Mouse (Mus musculus) forebrain, embryonic 13.5 days (tissue): ENCODE results near the gene Dus2. TPM values are rescaled to one million over a fixed set of nuclear protein-coding genes. Genes with fewer than 3 reads are reported as not detected.
"Not testable (repeated sequence)": the region's sequence is repeated elsewhere in the genome, so short reads cannot be mapped to it uniquely, and the experiment has no call there.

Experiments used
- ATAC-seq: fragments of 200-750 bp; cut with Nextera tagmentation; 2 replicates; pipeline ENCODE4 v1.8.0; 2017
- H3K27ac ChIP-seq: fragments of 300-500 bp; sonication (generic); 2 replicates; pipeline ENCODE4 v1.5.1; 2015; ENCODE audit warnings: inconsistent platforms, mild to moderate bottlenecking, moderate library complexity
- H3K27me3 ChIP-seq: fragments of 300-500 bp; sonication (generic); 2 replicates; pipeline ENCODE4 v1.6.1; 2015; ENCODE audit warnings: mild to moderate bottlenecking, inconsistent platforms
- H3K36me3 ChIP-seq: fragments of 300-500 bp; sonication (generic); 2 replicates; pipeline ENCODE4 v1.6.1; 2015; ENCODE audit warnings: mild to moderate bottlenecking, inconsistent platforms; ENCODE audit not compliant: poor library complexity, severe bottlenecking
- H3K4me1 ChIP-seq: fragments of 300-500 bp; sonication (generic); 2 replicates; pipeline ENCODE4 v1.6.1; 2015; ENCODE audit warnings: inconsistent platforms
- H3K4me2 ChIP-seq: fragments of 300-500 bp; sonication (generic); 2 replicates; pipeline ENCODE4 v1.6.1; 2015; ENCODE audit warnings: inconsistent platforms, mild to moderate bottlenecking, moderate library complexity
- H3K4me3 ChIP-seq: fragments of 300-500 bp; sonication (generic); 2 replicates; pipeline ENCODE4 v1.5.1; 2015; ENCODE audit warnings: mild to moderate bottlenecking, inconsistent platforms
- H3K9ac ChIP-seq: fragments of 300-500 bp; sonication (generic); 2 replicates; pipeline ENCODE4 v1.6.1; 2015; ENCODE audit warnings: mild to moderate bottlenecking, inconsistent platforms
- H3K9me3 ChIP-seq: fragments of 300-500 bp; sonication (generic); replicated peaks from 2 replicates; pipeline ENCODE4 v1.6.1; 2016; ENCODE audit warnings: inconsistent platforms
- WGBS: fragments of 180-500 bp; shearing (Covaris S2); methylation state at CpG from one replicate; pipeline ENCODE4 v1.1.7; 2015; 5-methylcytosine and 5-hydroxymethylcytosine counted together
- polyA plus RNA-seq: library from polyadenylated mRNA; unstranded; fragments of >200 nt; fragmentation: Nextera tagmentation; extraction: Ambion mirVana; gene quantifications from 2 replicates; pipeline ENCODE4 v1.2.1, GENCODE M21; 2015

Gene Dus2
- polyA plus RNA-seq, 1 experiment from 2014 or later: 19.0 TPM

GRCm38 (mm10) chr8:105965266-105965904 is 25.8 kb upstream of the Dus2 start:
- Histone ChIP-seq H3K4me1 (peaks cover 12% of the 10 kb centered on the region; the same call in 1 of the 2 replicates), H3K36me3 (no peaks in the 10 kb centered on the region), H3K9me3 (no peaks in the 10 kb centered on the region), H3K4me3 (peak overlapping the region; percentile 59), H3K27ac (no peak overlapping the region; the same call in 1 of the 2 replicates), H3K27me3 (peaks cover 46% of the 10 kb centered on the region), H3K9ac (peak overlapping the region; percentile 68), H3K4me2 (peak overlapping the region; percentile 78)
- ATAC-seq: peak; percentile 67
- 2% methylated on average over 40 of the region's 40 CpGs for WGBS

- peak within 1 kb of the TSS; percentile 68 for H3K9ac ChIP-seq
- no peaks in the 10 kb centered on the region for H3K36me3 ChIP-seq
- H3K27me3 ChIP-seq: peaks cover 46% of the 10 kb centered on the region
- peak; percentile 87 for ATAC-seq
- H3K27ac ChIP-seq: no peak within 1 kb of the TSS; the same call in 1 of the 2 replicates
- H3K4me3 ChIP-seq: peak within 1 kb of the TSS; percentile 59
- no peaks in the 10 kb centered on the region for H3K9me3 ChIP-seq
- 0% methylated on average over 22 of the region's 47 CpGs for WGBS
- H3K4me1 ChIP-seq: peaks cover 12% of the 10 kb centered on the region; the same call in 1 of the 2 replicates
- H3K4me2 ChIP-seq: peak within 1 kb of the TSS; percentile 78
Measured at GRCm38 (mm10) chr8:105965905-105966341, 25.2 kb upstream of the Dus2 start, which contains the start of gene Slc12a4. Gene Slc12a4, minus strand, starts transcription at chr8:105966097.

- H3K4me2 ChIP-seq: peak overlapping the region; percentile 78
- no peaks in the 10 kb centered on the region for H3K36me3 ChIP-seq
Measured at GRCm38 (mm10) chr8:105966692-105967311, 24.3 kb upstream of the Dus2 start.

DNA sequence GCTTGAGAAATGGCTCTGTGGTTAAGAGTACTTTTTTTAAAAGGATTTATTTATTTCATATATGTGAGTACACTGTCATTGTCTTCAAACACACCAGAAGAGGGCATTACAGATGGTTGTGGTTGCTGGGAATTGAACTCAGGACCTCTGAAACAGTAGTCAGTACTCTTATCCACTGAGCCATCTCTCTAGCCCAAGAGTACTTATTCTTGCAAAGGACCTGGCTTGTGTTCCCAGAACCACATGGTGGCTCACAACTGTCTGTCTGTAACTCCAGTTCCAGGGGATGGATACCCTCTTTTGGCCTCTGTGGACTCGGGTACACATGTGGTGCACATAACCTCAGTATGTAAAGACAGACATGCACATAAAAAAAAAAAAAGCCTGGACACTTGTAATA is 21.8 kb upstream of the Dus2 start:
- Histone ChIP-seq H3K27ac (no peak overlapping the region), H3K9me3 (no peaks in the 10 kb centered on the region), H3K9ac (no peak overlapping the region), H3K36me3 (no peaks in the 10 kb centered on the region), H3K27me3 (peaks cover 36% of the 10 kb centered on the region), H3K4me2 (no peak overlapping the region), H3K4me1 (peaks cover 12% of the 10 kb centered on the region; the same call in 1 of the 2 replicates), H3K4me3 (no peak overlapping the region)
- WGBS: 70% methylated on average over 1 of the region's 1 CpGs
- no peak for ATAC-seq

More at GRCm38 (mm10) chr8:105966692-105967311, 24.3 kb upstream of the Dus2 start:
- 7% methylated on average over 19 of the region's 19 CpGs for WGBS
- Histone ChIP-seq H3K9me3 (no peaks in the 10 kb centered on the region), H3K27me3 (peaks cover 46% of the 10 kb centered on the region), H3K4me3 (0 out of 2 replicates have a peak overlapping the region, but pooled peaks have one; percentile 59), H3K4me1 (peaks cover 12% of the 10 kb centered on the region; the same call in 1 of the 2 replicates), H3K27ac (no peak overlapping the region), H3K9ac (no peak overlapping the region)
- ATAC-seq: no peak

GRCm38 (mm10) chr8:105971019-105971720 is 20.0 kb upstream of the Dus2 start:
- ATAC-seq: no peak
- Histone ChIP-seq H3K4me3 (no peak overlapping the region), H3K36me3 (no peaks in the 10 kb centered on the region)

GRCm38 (mm10) chr8:105975363-105975762 is 15.8 kb upstream of the Dus2 start:
- H3K27ac ChIP-seq: no peak overlapping the region
- no peaks in the 10 kb centered on the region for H3K27me3 ChIP-seq
- no peak for ATAC-seq
- H3K9me3 ChIP-seq: no peaks in the 10 kb centered on the region
- 72% methylated on average over 7 of the region's 7 CpGs for WGBS
- H3K9ac ChIP-seq: no peak overlapping the region
- H3K4me1 ChIP-seq: no peaks in the 10 kb centered on the region
- no peak overlapping the region for H3K4me2 ChIP-seq
- no peak overlapping the region for H3K4me3 ChIP-seq
- H3K36me3 ChIP-seq: no peaks in the 10 kb centered on the region

More at GRCm38 (mm10) chr8:105971019-105971720, 20.0 kb upstream of the Dus2 start:
- no peak overlapping the region for H3K27ac ChIP-seq
- H3K9me3 ChIP-seq: no peaks in the 10 kb centered on the region
- WGBS: 77% methylated on average over 8 of the region's 8 CpGs
- H3K4me1 ChIP-seq: peaks cover under 1% of the 10 kb centered on the region; the same call in 1 of the 2 replicates
- H3K4me2 ChIP-seq: no peak overlapping the region
- peaks cover 18% of the 10 kb centered on the region for H3K27me3 ChIP-seq
- H3K9ac ChIP-seq: no peak overlapping the region

- Histone ChIP-seq H3K9ac (no peak within 1 kb of the TSS), H3K4me1 (no peaks in the 10 kb centered on the region), H3K4me3 (no peak within 1 kb of the TSS), H3K4me2 (no peak within 1 kb of the TSS), H3K36me3 (no peaks in the 10 kb centered on the region), H3K9me3 (no peaks in the 10 kb centered on the region), H3K27me3 (no peaks in the 10 kb centered on the region), H3K27ac (no peak within 1 kb of the TSS)
- 93% methylated on average over 15 of the region's 15 CpGs for WGBS
- ATAC-seq: no peak
Measured at GRCm38 (mm10) chr8:105979325-105979724, 11.8 kb upstream of the Dus2 start, which contains the start of gene Dpep3. Gene Dpep3, minus strand, starts transcription at chr8:105979429.

DNA sequence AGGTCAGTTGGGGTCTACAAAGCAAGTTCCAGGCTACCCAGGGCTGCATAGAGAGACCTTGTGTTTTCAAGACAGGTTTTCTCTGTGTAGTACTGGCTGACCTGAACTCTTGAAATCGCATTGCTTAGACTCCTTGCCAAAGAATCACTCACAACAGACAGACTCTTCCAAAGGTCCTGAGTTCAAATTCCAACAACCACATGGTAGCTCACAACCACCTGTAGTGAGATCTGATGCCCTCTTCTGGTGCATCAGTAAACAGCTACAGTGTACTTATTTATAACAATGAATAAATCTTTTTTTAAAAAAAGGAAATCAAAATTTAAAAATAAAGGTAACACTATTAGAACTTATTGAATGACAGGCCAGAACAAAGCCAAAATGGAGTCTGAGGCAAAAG is 10.0 kb upstream of the Dus2 start:
- H3K4me1 ChIP-seq: no peaks in the 10 kb centered on the region
- ATAC-seq: no peak
- H3K4me3 ChIP-seq: no peak overlapping the region
- H3K4me2 ChIP-seq: no peak overlapping the region
- no peaks in the 10 kb centered on the region for H3K36me3 ChIP-seq
- H3K27me3 ChIP-seq: no peaks in the 10 kb centered on the region
- H3K9me3 ChIP-seq: no peaks in the 10 kb centered on the region
- no peak overlapping the region for H3K27ac ChIP-seq
- 94% methylated on average over 1 of the region's 1 CpGs for WGBS
- H3K9ac ChIP-seq: no peak overlapping the region

GRCm38 (mm10) chr8:105983406-105983805 is 7.7 kb upstream of the Dus2 start:
- H3K27ac ChIP-seq, H3K9me3 ChIP-seq, ATAC-seq, H3K27me3 ChIP-seq, H3K9ac ChIP-seq, H3K4me3 ChIP-seq, H3K4me1 ChIP-seq, H3K4me2 ChIP-seq, H3K36me3 ChIP-seq: not testable (repeated sequence)
- 86% methylated on average over 10 of the region's 11 CpGs for WGBS

GRCm38 (mm10) chr8:105988546-105988945 is 2.6 kb upstream of the Dus2 start:
- Histone ChIP-seq H3K36me3 (no peaks in the 10 kb centered on the region), H3K27me3 (0 out of 2 replicates have a peak, but pooled peaks cover 3% of the 10 kb centered on the region), H3K4me3 (no peak overlapping the region), H3K27ac (no peak overlapping the region), H3K4me2 (no peak overlapping the region), H3K9me3 (no peaks in the 10 kb centered on the region), H3K4me1 (0 out of 2 replicates have a peak, but pooled peaks cover 3% of the 10 kb centered on the region), H3K9ac (no peak overlapping the region)
- 88% methylated on average over 11 of the region's 11 CpGs for WGBS
- no peak for ATAC-seq

GRCm38 (mm10) chr8:105991546-105991945 is 409 bp downstream of the Dus2 start:
- Histone ChIP-seq H3K9ac (no peak overlapping the region), H3K4me2 (no peak overlapping the region), H3K36me3 (no peaks in the 10 kb centered on the region), H3K27me3 (0 out of 2 replicates have a peak, but pooled peaks cover 3% of the 10 kb centered on the region), H3K4me1 (0 out of 2 replicates have a peak, but pooled peaks cover 3% of the 10 kb centered on the region), H3K9me3 (no peaks in the 10 kb centered on the region), H3K4me3 (no peak overlapping the region), H3K27ac (no peak overlapping the region)
- 81% methylated on average over 2 of the region's 2 CpGs for WGBS
- no peak for ATAC-seq

DNA sequence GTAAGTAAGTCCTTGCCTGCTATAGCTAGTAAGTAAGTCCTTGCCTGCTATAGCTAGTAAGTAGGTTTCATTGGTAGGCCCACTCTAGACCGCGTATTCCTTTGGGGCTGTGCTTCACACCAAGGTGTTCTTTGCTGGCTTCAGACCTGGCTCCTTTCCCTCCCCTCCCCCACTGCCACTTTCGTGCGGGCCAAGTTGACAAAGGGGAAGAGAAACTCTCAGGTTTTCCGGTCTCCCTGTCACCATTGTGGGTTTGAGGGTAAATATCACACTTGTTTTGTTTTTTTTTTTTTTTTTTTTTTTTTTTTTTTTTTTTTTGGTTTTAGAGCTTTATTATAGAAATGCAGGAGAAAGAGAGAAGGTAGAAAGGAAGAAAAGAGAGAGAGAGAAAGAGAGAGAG is 1.4 kb downstream of the Dus2 start:
- 0 out of 2 replicates have a peak, but pooled peaks cover 3% of the 10 kb centered on the region for H3K4me1 ChIP-seq
- H3K9me3 ChIP-seq: no peaks in the 10 kb centered on the region
- H3K27me3 ChIP-seq: 0 out of 2 replicates have a peak, but pooled peaks cover 3% of the 10 kb centered on the region
- no peaks in the 10 kb centered on the region for H3K36me3 ChIP-seq
- H3K9ac ChIP-seq: no peak overlapping the region
- 73% methylated on average over 5 of the region's 5 CpGs for WGBS
- H3K4me2 ChIP-seq: no peak overlapping the region
- no peak for ATAC-seq
- H3K4me3 ChIP-seq: no peak overlapping the region
- no peak overlapping the region for H3K27ac ChIP-seq
